Mouse (Mus musculus) megakaryocyte, embryonic 14.5 days (primary cell): Measurements from ENCODE around the gene Use1. TPM values are rescaled to one million over a fixed set of nuclear protein-coding genes. Genes with fewer than 3 reads are reported as not detected.

Source experiments
- H3K27me3 ChIP-seq: replicated peaks from 2 replicates; pipeline ENCODE3; 2012; ENCODE audit warnings: inconsistent platforms
- H3K36me3 ChIP-seq: replicated peaks from 2 replicates; pipeline ENCODE3; 2012; ENCODE audit warnings: low read length, inconsistent platforms, mixed read lengths
- H3K4me1 ChIP-seq: 2 replicates; pipeline ENCODE4 v1.6.1; 2012; ENCODE audit warnings: inconsistent platforms
- H3K4me3 ChIP-seq: replicated peaks from 2 replicates; pipeline ENCODE3; 2012; ENCODE audit warnings: moderate library complexity, mild to moderate bottlenecking, inconsistent platforms
- H3K9me3 ChIP-seq: 2 replicates; pipeline ENCODE4 v1.6.1; 2012; ENCODE audit warnings: inconsistent platforms
- FLI1 ChIP-seq: IDR thresholded peaks from 2 replicates; pipeline ENCODE4 v1.6.1; 2012; ENCODE audit warnings: low read length, inconsistent platforms, mixed read lengths
- GATA1 ChIP-seq: IDR thresholded peaks from 3 replicates; pipeline ENCODE4 v1.6.1; 2012; ENCODE audit warnings: mixed read lengths, low read length, inconsistent platforms, borderline replicate concordance
- polyA plus RNA-seq: library from polyadenylated mRNA; stranded (reverse); fragments of >175 nt; gene quantifications from 2 replicates; pipeline ENCODE4 v1.2.3, GENCODE M21; 2012; ENCODE audit warnings: low replicate concordance; ENCODE audit not compliant: insufficient read depth

Use1 gene
- polyA plus RNA-seq, 1 experiment, result 255 TPM

GRCm38 (mm10) chr8:71408231-71408630, 41.6 kb downstream of the Use1 start:
- Histone ChIP-seq H3K27me3 (no peaks in the 10 kb centered on the region), H3K36me3 (peaks cover 43% of the 10 kb centered on the region), H3K9me3 (no peaks in the 10 kb centered on the region), H3K4me3 (peak overlapping the region; percentile 24), H3K4me1 (peaks cover 58% of the 10 kb centered on the region)
- no peak for TF ChIP-seq GATA1
- no peak for TF ChIP-seq FLI1

- peaks cover 23% of the 10 kb centered on the region for H3K4me1 ChIP-seq
- TF ChIP-seq FLI1 (no peak), GATA1 (no peak)
Measured at GRCm38 (mm10) chr8:71411535-71412273, 45.1 kb downstream of the Use1 start.

More at GRCm38 (mm10) chr8:71411535-71412273, 45.1 kb downstream of the Use1 start:
- no peak overlapping the region for H3K4me3 ChIP-seq
- peaks cover 30% of the 10 kb centered on the region for H3K36me3 ChIP-seq
- no peaks in the 10 kb centered on the region for H3K9me3 ChIP-seq
- H3K27me3 ChIP-seq, result no peaks in the 10 kb centered on the region

Other genes with a start within 250 kb of the Use1 start
- gene Myo9b, start 94.1 kb upstream of the Use1 start, polyA plus RNA-seq, result 63.5 and 70.1 TPM in 2 replicates
- 9.3 and 14.0 TPM in 2 replicates for gene Haus8, start 93.9 kb upstream of the Use1 start, polyA plus RNA-seq
- gene Ocel1, start 4.5 kb downstream of the Use1 start, polyA plus RNA-seq, result 79.6 and 103 TPM in 2 replicates
- 20.8 and 45.4 TPM in 2 replicates for gene Nr2f6, start 15.1 kb downstream of the Use1 start, polyA plus RNA-seq
- 0.06 TPM in 1 of 2 replicates, not detected in the other for gene Ushbp1, start 29.0 kb downstream of the Use1 start, polyA plus RNA-seq
- 62.3 and 94.3 TPM in 2 replicates for gene Babam1, start 30.0 kb downstream of the Use1 start, polyA plus RNA-seq
- 3.3 and 6.3 TPM in 2 replicates for gene Ankle1, start 39.2 kb downstream of the Use1 start, polyA plus RNA-seq
- 8.9 and 22.6 TPM in 2 replicates for gene Abhd8, start 96.8 kb downstream of the Use1 start, polyA plus RNA-seq
- gene Mrpl34, start 98.1 kb downstream of the Use1 start, polyA plus RNA-seq, result 206 and 242 TPM in 2 replicates
- gene Dda1, start 102.4 kb downstream of the Use1 start, polyA plus RNA-seq, result 346 and 1,390 TPM in 2 replicates
- gene Ano8, start 119.1 kb downstream of the Use1 start, polyA plus RNA-seq, result 3.3 and 3.4 TPM in 2 replicates
- gene Gtpbp3, start 121.3 kb downstream of the Use1 start, polyA plus RNA-seq, result 17.4 and 21.7 TPM in 2 replicates
- 4.0 and 6.0 TPM in 2 replicates for gene Plvap, start 144.9 kb downstream of the Use1 start, polyA plus RNA-seq
- gene Ccdc194, start 158.9 kb downstream of the Use1 start, polyA plus RNA-seq, result 0.16 TPM in 1 of 2 replicates, not detected in the other
- 105 and 345 TPM in 2 replicates for gene Bst2, start 170.6 kb downstream of the Use1 start, polyA plus RNA-seq
- 199 and 226 TPM in 2 replicates for gene Mvb12a, start 176.1 kb downstream of the Use1 start, polyA plus RNA-seq
- gene Tmem221, start 192.0 kb downstream of the Use1 start, polyA plus RNA-seq, result 1.3 TPM in 1 of 2 replicates, not detected in the other
- not detected in 2 replicates for gene Nxnl1, start 199.8 kb downstream of the Use1 start, polyA plus RNA-seq
- 1.8 and 16.4 TPM in 2 replicates for gene Slc27a1, start 202.0 kb downstream of the Use1 start, polyA plus RNA-seq
- gene Pgls, start 225.3 kb downstream of the Use1 start, polyA plus RNA-seq, result 330 and 634 TPM in 2 replicates
- gene Fam129c, start 230.8 kb downstream of the Use1 start, polyA plus RNA-seq, result 2.5 and 27.1 TPM in 2 replicates
- 14.0 and 14.8 TPM in 2 replicates for gene Colgalt1, start 244.2 kb downstream of the Use1 start, polyA plus RNA-seq